Mouse (Mus musculus): ENCODE data around the gene Plscr5. TPM values are rescaled to one million over a fixed set of nuclear protein-coding genes. Genes with fewer than 3 reads are reported as not detected.

The Plscr5 gene
- polyA plus RNA-seq, 1 experiment from 2014 or later: not detected

GRCm38 (mm10) chr9:92228867-92229832, 36.4 kb downstream of the Plscr5 start:
- 79% methylated on average over 16 of the region's 16 CpGs for WGBS
- Histone ChIP-seq H3K4me2 (no peak overlapping the region), H3K4me3 (no peak overlapping the region), H3K4me1 (replicated peaks) (peaks cover 8% of the 10 kb centered on the region; the same call in 1 of the 2 replicates), H3K9me3 (replicated peaks) (no peaks in the 10 kb centered on the region), H3K9ac (no peak overlapping the region), H3K27me3 (replicated peaks) (no peaks in the 10 kb centered on the region), H3K27ac (ENCODE audit: poor library complexity, severe bottlenecking) (no peak overlapping the region), H3K36me3 (no peaks in the 10 kb centered on the region)
- ATAC-seq (ENCODE audit: insufficient number of reproducible peaks, low FRiP score): no peak

- no peak overlapping the region for H3K4me2 ChIP-seq
- WGBS: 28% methylated on average over 2 of the region's 2 CpGs
- no peaks in the 10 kb centered on the region for H3K27me3 ChIP-seq (replicated peaks)
- H3K9ac ChIP-seq: no peak overlapping the region
- H3K36me3 ChIP-seq: no peaks in the 10 kb centered on the region
- no peak for ATAC-seq (ENCODE audit: insufficient number of reproducible peaks, low FRiP score)
- H3K9me3 ChIP-seq (replicated peaks): no peaks in the 10 kb centered on the region
- no peak overlapping the region for H3K4me3 ChIP-seq
- peaks cover 8% of the 10 kb centered on the region; the same call in 1 of the 2 replicates for H3K4me1 ChIP-seq (replicated peaks)
- no peak overlapping the region for H3K27ac ChIP-seq (ENCODE audit: poor library complexity, severe bottlenecking)
Measured at GRCm38 (mm10) chr9:92229833-92230205, 37.1 kb downstream of the Plscr5 start.

- Histone ChIP-seq H3K4me2 (no peak overlapping the region), H3K27ac (ENCODE audit: poor library complexity, severe bottlenecking) (no peak overlapping the region), H3K27me3 (replicated peaks) (no peaks in the 10 kb centered on the region), H3K4me1 (replicated peaks) (peaks cover 4% of the 10 kb centered on the region; the same call in 1 of the 2 replicates), H3K9ac (no peak overlapping the region), H3K9me3 (replicated peaks) (no peaks in the 10 kb centered on the region), H3K36me3 (no peaks in the 10 kb centered on the region), H3K4me3 (no peak overlapping the region)
- WGBS: 85% methylated on average over 11 of the region's 11 CpGs
- ATAC-seq (ENCODE audit: insufficient number of reproducible peaks, low FRiP score): no peak
Measured at GRCm38 (mm10) chr9:92234901-92235458, 42.2 kb downstream of the Plscr5 start.

- no peaks in the 10 kb centered on the region for H3K9me3 ChIP-seq (replicated peaks)
- H3K9ac ChIP-seq: no peak overlapping the region
- no peak overlapping the region for H3K27ac ChIP-seq (ENCODE audit: poor library complexity, severe bottlenecking)
- H3K36me3 ChIP-seq: no peaks in the 10 kb centered on the region
- no peak for ATAC-seq (ENCODE audit: insufficient number of reproducible peaks, low FRiP score)
- WGBS: 74% methylated on average over 7 of the region's 7 CpGs
- H3K4me2 ChIP-seq: no peak overlapping the region
- no peak overlapping the region for H3K4me3 ChIP-seq
- H3K4me1 ChIP-seq (replicated peaks): peaks cover 7% of the 10 kb centered on the region
- no peaks in the 10 kb centered on the region for H3K27me3 ChIP-seq (replicated peaks)
Measured at GRCm38 (mm10) chr9:92248773-92249446, 56.2 kb downstream of the Plscr5 start.

- ATAC-seq (ENCODE audit: insufficient number of reproducible peaks, low FRiP score): no peak
Measured at GRCm38 (mm10) chr9:92249447-92249852, 56.7 kb downstream of the Plscr5 start, which contains the start of gene Plscr1. TSS of gene Plscr1 (plus strand) at chr9:92249750.

GRCm38 (mm10) chr9:92249987-92250772, 57.4 kb downstream of the Plscr5 start:
- Histone ChIP-seq H3K9me3 (replicated peaks) (no peaks in the 10 kb centered on the region), H3K27me3 (replicated peaks) (no peaks in the 10 kb centered on the region), H3K4me2 (peak overlapping the region; percentile 59), H3K36me3 (no peaks in the 10 kb centered on the region), H3K9ac (peak overlapping the region; percentile 79), H3K4me1 (replicated peaks) (peaks cover 7% of the 10 kb centered on the region), H3K27ac (ENCODE audit: poor library complexity, severe bottlenecking) (peak overlapping the region; percentile 91), H3K4me3 (peak overlapping the region; percentile 62)
- ATAC-seq (ENCODE audit: insufficient number of reproducible peaks, low FRiP score): peak; percentile 91
- WGBS: under 1% methylated on average over 40 of the region's 40 CpGs

More at GRCm38 (mm10) chr9:92249447-92249852, 56.7 kb downstream of the Plscr5 start, which contains the start of gene Plscr1:
- Histone ChIP-seq H3K27me3 (replicated peaks) (no peaks in the 10 kb centered on the region), H3K36me3 (no peaks in the 10 kb centered on the region), H3K9ac (peak within 1 kb of the TSS; percentile 79), H3K4me3 (peak within 1 kb of the TSS; percentile 62), H3K27ac (ENCODE audit: poor library complexity, severe bottlenecking) (peak within 1 kb of the TSS; percentile 91), H3K4me2 (peak within 1 kb of the TSS; percentile 59), H3K9me3 (replicated peaks) (no peaks in the 10 kb centered on the region), H3K4me1 (replicated peaks) (peaks cover 7% of the 10 kb centered on the region)
- 44% methylated on average over 7 of the region's 7 CpGs for WGBS

GRCm38 (mm10) chr9:92252718-92253117, 60.0 kb downstream of the Plscr5 start:
- Histone ChIP-seq H3K4me2 (no peak overlapping the region), H3K9ac (no peak overlapping the region), H3K27ac (ENCODE audit: poor library complexity, severe bottlenecking) (no peak overlapping the region), H3K36me3 (no peaks in the 10 kb centered on the region; the same call in 1 of the 2 replicates), H3K27me3 (replicated peaks) (no peaks in the 10 kb centered on the region), H3K4me1 (replicated peaks) (peaks cover 7% of the 10 kb centered on the region), H3K9me3 (replicated peaks) (no peaks in the 10 kb centered on the region), H3K4me3 (no peak overlapping the region)
- no peak for ATAC-seq (ENCODE audit: insufficient number of reproducible peaks, low FRiP score)
- WGBS: 76% methylated on average over 5 of the region's 5 CpGs

- H3K36me3 ChIP-seq: no peaks in the 10 kb centered on the region; the same call in 1 of the 2 replicates
- no peaks in the 10 kb centered on the region for H3K9me3 ChIP-seq (replicated peaks)
- no peaks in the 10 kb centered on the region for H3K27me3 ChIP-seq (replicated peaks)
- no peak overlapping the region for H3K4me2 ChIP-seq
- ATAC-seq (ENCODE audit: insufficient number of reproducible peaks, low FRiP score): no peak
- no peak overlapping the region for H3K27ac ChIP-seq (ENCODE audit: poor library complexity, severe bottlenecking)
- H3K4me1 ChIP-seq (replicated peaks): peaks cover 7% of the 10 kb centered on the region
- WGBS: 80% methylated on average over 10 of the region's 10 CpGs
- no peak overlapping the region for H3K4me3 ChIP-seq
- H3K9ac ChIP-seq: no peak overlapping the region
Measured at GRCm38 (mm10) chr9:92253585-92254321, 61.0 kb downstream of the Plscr5 start.
